Mouse (Mus musculus): ENCODE measurements around the gene Dgkh. TPM values are rescaled to one million over a fixed set of nuclear protein-coding genes. Genes with fewer than 3 reads are reported as not detected.

The Dgkh gene
- polyA plus RNA-seq, 1 experiment from 2014 or later: 4.6 TPM

DNA sequence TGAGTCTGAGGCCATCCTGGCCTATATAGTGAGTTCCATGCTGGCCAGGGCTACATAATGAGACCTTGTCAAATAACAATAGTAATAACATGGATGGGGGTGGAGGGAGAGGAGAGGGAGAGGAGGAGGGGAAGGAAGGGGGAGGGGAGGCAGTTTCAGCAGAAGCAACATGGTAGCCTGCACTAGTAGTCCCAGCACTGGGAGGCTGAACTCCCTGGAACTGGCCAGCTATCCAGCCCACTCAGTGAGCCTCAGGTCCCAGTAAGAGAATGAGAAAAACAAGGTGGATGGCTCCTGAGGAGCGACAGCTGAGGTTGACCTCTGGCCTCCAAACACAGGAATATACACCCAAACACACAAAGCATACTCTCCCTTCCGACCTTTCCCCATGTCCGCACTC is 27.0 kb downstream of the Dgkh start:
- DNase-seq (ENCODE audit: low spot score): no peak
- Histone ChIP-seq H3K4me3 (ENCODE audit: low read depth, low read length) (no peak overlapping the region), H3K27me3 (replicated peaks; ENCODE audit: insufficient read depth, low read length) (no peaks in the 10 kb centered on the region), H3K4me1 (ENCODE audit: insufficient read depth, low read depth, low read length) (0 out of 2 replicates have a peak, but pooled peaks cover 6% of the 10 kb centered on the region), H3K36me3 (ENCODE audit: insufficient read depth, low read length) (no peaks in the 10 kb centered on the region), H3K27ac (ENCODE audit: low read length) (no peak overlapping the region), H3K9me3 (ENCODE audit: low read length) (no peaks in the 10 kb centered on the region), H3K9ac (replicated peaks; ENCODE audit: low read depth) (no peak overlapping the region), H3K4me2 (replicated peaks; ENCODE audit: low read depth, low read length) (no peak overlapping the region)
- TF ChIP-seq EP300 (IDR thresholded peaks at IDR 0.05) (no peak), CTCF (IDR thresholded peaks at IDR 0.05) (no peak)
- ATAC-seq: no peak
- WGBS: 63% methylated on average over 3 of the region's 3 CpGs

DNA sequence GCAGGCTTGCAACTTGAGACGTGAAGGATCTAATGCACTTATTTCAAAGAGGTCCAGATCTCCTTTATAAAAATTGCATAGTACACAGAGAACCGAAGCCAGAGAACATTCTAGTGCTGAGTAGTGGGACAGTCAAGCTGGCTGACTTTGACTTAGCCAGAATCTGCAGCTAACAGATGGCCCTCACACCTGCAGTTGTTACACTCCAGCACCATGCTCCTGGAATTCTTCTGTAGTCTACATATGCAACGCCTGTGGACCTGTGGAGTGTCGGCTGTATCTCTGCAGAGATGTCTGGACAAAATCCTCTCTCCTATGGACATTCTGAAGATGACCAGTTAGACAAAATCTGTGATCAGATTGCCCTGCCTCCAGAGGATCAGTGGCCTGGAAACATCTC is 28.6 kb downstream of the Dgkh start:
- no peak overlapping the region for H3K4me3 ChIP-seq (ENCODE audit: low read depth, low read length)
- TF ChIP-seq EP300 (IDR thresholded peaks at IDR 0.05): no peak
- TF ChIP-seq CTCF (IDR thresholded peaks at IDR 0.05): no peak
- 63% methylated on average over 4 of the region's 4 CpGs for WGBS

GRCm38 (mm10) chr14:78703361-78703760 is 29.2 kb downstream of the Dgkh start:
- H3K4me1 ChIP-seq (ENCODE audit: insufficient read depth, low read depth, low read length): peaks cover 10% of the 10 kb centered on the region; the same call in 1 of the 2 replicates
- 84% methylated on average over 6 of the region's 6 CpGs for WGBS
- no peak overlapping the region for H3K27ac ChIP-seq (ENCODE audit: low read length)
- TF ChIP-seq CTCF (IDR thresholded peaks at IDR 0.05) (0 out of 2 replicates have a peak, but pooled peaks have one; percentile 2), EP300 (IDR thresholded peaks at IDR 0.05) (no peak)
- ATAC-seq (no peak), DNase-seq (ENCODE audit: low spot score) (no peak)
- no peaks in the 10 kb centered on the region for H3K9me3 ChIP-seq (ENCODE audit: low read length)
- H3K4me3 ChIP-seq (ENCODE audit: low read depth, low read length): no peak overlapping the region
- no peaks in the 10 kb centered on the region for H3K36me3 ChIP-seq (ENCODE audit: insufficient read depth, low read length)
- no peaks in the 10 kb centered on the region for H3K27me3 ChIP-seq (replicated peaks; ENCODE audit: insufficient read depth, low read length)
- H3K9ac ChIP-seq (replicated peaks; ENCODE audit: low read depth): no peak overlapping the region
- H3K4me2 ChIP-seq (replicated peaks; ENCODE audit: low read depth, low read length): no peak overlapping the region

More for the DNA sequence above, 28.6 kb downstream of the Dgkh start:
- DNase-seq (ENCODE audit: low spot score) (no peak), ATAC-seq (no peak)
- Histone ChIP-seq H3K36me3 (ENCODE audit: insufficient read depth, low read length) (no peaks in the 10 kb centered on the region), H3K27ac (ENCODE audit: low read length) (no peak overlapping the region), H3K9ac (replicated peaks; ENCODE audit: low read depth) (no peak overlapping the region), H3K27me3 (replicated peaks; ENCODE audit: insufficient read depth, low read length) (no peaks in the 10 kb centered on the region), H3K4me2 (replicated peaks; ENCODE audit: low read depth, low read length) (no peak overlapping the region), H3K4me1 (ENCODE audit: insufficient read depth, low read depth, low read length) (peaks cover 10% of the 10 kb centered on the region; the same call in 1 of the 2 replicates), H3K9me3 (ENCODE audit: low read length) (no peaks in the 10 kb centered on the region)

- H3K9ac ChIP-seq (replicated peaks; ENCODE audit: low read depth): no peak overlapping the region
- H3K4me3 ChIP-seq (ENCODE audit: low read depth, low read length): no peak overlapping the region
- H3K36me3 ChIP-seq (ENCODE audit: insufficient read depth, low read length): no peaks in the 10 kb centered on the region
- ATAC-seq (no peak), DNase-seq (ENCODE audit: low spot score) (peak; percentile 35)
- H3K4me2 ChIP-seq (replicated peaks; ENCODE audit: low read depth, low read length): no peak overlapping the region
- no peaks in the 10 kb centered on the region for H3K9me3 ChIP-seq (ENCODE audit: low read length)
- WGBS: 44% methylated on average over 4 of the region's 4 CpGs
- H3K4me1 ChIP-seq (ENCODE audit: insufficient read depth, low read depth, low read length): peaks cover 10% of the 10 kb centered on the region; the same call in 1 of the 2 replicates
- no peaks in the 10 kb centered on the region for H3K27me3 ChIP-seq (replicated peaks; ENCODE audit: insufficient read depth, low read length)
- no peak overlapping the region for H3K27ac ChIP-seq (ENCODE audit: low read length)
- 0 out of 2 replicates have a peak, but pooled peaks have one; percentile 17 for TF ChIP-seq EP300 (IDR thresholded peaks at IDR 0.05)
- TF ChIP-seq CTCF (IDR thresholded peaks at IDR 0.05): no peak
Observed at GRCm38 (mm10) chr14:78702048-78702447, 30.5 kb downstream of the Dgkh start.

GRCm38 (mm10) chr14:78701501-78701900 is 31.1 kb downstream of the Dgkh start:
- no peak for DNase-seq (ENCODE audit: low spot score)
- Histone ChIP-seq H3K4me2 (replicated peaks; ENCODE audit: low read depth, low read length) (0 out of 2 replicates have a peak overlapping the region, but pooled peaks have one; percentile 2), H3K4me1 (ENCODE audit: insufficient read depth, low read depth, low read length) (peaks cover 10% of the 10 kb centered on the region; the same call in 1 of the 2 replicates), H3K4me3 (ENCODE audit: low read depth, low read length) (no peak overlapping the region), H3K36me3 (ENCODE audit: insufficient read depth, low read length) (no peaks in the 10 kb centered on the region), H3K9me3 (ENCODE audit: low read length) (no peaks in the 10 kb centered on the region), H3K27me3 (replicated peaks; ENCODE audit: insufficient read depth, low read length) (no peaks in the 10 kb centered on the region), H3K27ac (ENCODE audit: low read length) (peak overlapping the region; percentile 28; the same call in 1 of the 2 replicates), H3K9ac (replicated peaks; ENCODE audit: low read depth) (no peak overlapping the region)
- no peak for ATAC-seq
- TF ChIP-seq EP300 (IDR thresholded peaks at IDR 0.05): no peak
- no peak for TF ChIP-seq CTCF (IDR thresholded peaks at IDR 0.05)
- whole genome bisulfite sequencing: 26% methylated on average over 8 of the region's 8 CpGs

DNA sequence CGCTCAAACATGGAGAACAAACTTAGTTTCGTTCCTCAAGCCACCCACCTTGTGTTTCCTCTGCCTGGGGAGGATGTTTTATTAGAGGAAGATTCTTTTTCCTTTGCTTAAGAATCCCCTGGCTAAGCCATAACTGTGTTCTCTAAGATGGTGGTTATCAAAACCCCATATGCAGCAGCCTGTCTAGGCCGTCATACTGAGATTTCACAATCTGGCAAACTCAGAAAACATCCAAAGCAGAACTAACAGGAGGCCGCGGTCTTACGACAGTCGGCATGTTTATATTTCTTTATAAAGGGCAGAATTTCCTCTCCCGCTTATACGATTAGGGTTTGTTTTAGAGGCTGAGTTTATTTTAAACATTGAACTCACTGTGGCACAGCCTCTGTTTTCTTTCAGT is 31.5 kb downstream of the Dgkh start:
- no peaks in the 10 kb centered on the region for H3K9me3 ChIP-seq (ENCODE audit: low read length)
- peaks cover 10% of the 10 kb centered on the region; the same call in 1 of the 2 replicates for H3K4me1 ChIP-seq (ENCODE audit: insufficient read depth, low read depth, low read length)
- ATAC-seq (peak; percentile 76), DNase-seq (ENCODE audit: low spot score) (peak; percentile 74)
- H3K27ac ChIP-seq (ENCODE audit: low read length): peak overlapping the region; percentile 28
- no peaks in the 10 kb centered on the region for H3K36me3 ChIP-seq (ENCODE audit: insufficient read depth, low read length)
- no peak for TF ChIP-seq CTCF (IDR thresholded peaks at IDR 0.05)
- no peak for TF ChIP-seq EP300 (IDR thresholded peaks at IDR 0.05)
- 32% methylated on average over 9 of the region's 9 CpGs for WGBS
- H3K27me3 ChIP-seq (replicated peaks; ENCODE audit: insufficient read depth, low read length): no peaks in the 10 kb centered on the region
- 0 out of 2 replicates have a peak overlapping the region, but pooled peaks have one; percentile 2 for H3K4me2 ChIP-seq (replicated peaks; ENCODE audit: low read depth, low read length)
- no peak overlapping the region for H3K9ac ChIP-seq (replicated peaks; ENCODE audit: low read depth)
- H3K4me3 ChIP-seq (ENCODE audit: low read depth, low read length): no peak overlapping the region

Measured in lung, postnatal 0 days (tissue).